Mouse (Mus musculus): ENCODE results near the gene Ttc26.

DNA sequence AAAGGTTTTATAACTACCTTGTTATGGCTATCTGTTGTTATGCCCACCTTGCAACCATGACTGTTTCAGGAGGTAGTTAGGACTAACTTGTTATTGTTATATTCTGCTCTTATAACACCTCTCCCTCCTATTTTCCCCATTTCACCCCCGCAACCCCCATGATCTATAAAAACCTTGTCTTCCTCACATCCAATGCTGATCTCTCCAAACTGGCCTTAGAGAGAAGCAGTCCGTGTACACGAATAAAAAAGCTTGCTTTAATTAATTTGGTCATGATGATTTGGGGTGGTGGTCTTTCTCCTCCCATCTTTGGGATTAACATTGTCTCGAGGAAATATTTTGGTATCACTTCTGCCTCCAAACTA lies 523 bp upstream of the Ttc26 start:
- TF ChIP-seq POLR2A (IDR thresholded peaks at IDR 0.05; ENCODE audit: borderline replicate concordance, insufficient read depth, low read length) = no peak
- TF ChIP-seq CTCF (IDR thresholded peaks at IDR 0.05; ENCODE audit: borderline replicate concordance, insufficient read depth, low read depth, low read length) = no peak

Data from cerebellum, adult 2 months (tissue).